Mouse (Mus musculus): ENCODE measurements around the gene Epn3. TPM values are rescaled to one million over a fixed set of nuclear protein-coding genes. Genes with fewer than 3 reads are reported as not detected.

The Epn3 gene
- polyA plus RNA-seq, 1 experiment from 2014 or later: 1.7 TPM

GRCm38 (mm10) chr11:94486001-94486400 is 13.8 kb downstream of the Epn3 start, which contains the start of gene Spata20:
Spata20 (minus strand) TSS chr11:94486179.
- Histone ChIP-seq H3K27ac (ENCODE audit: low read length) (no peak within 1 kb of the TSS), H3K9me3 (ENCODE audit: control insufficient read depth, low read length) (no peaks in the 10 kb centered on the region), H3K27me3 (replicated peaks; ENCODE audit: control insufficient read depth, insufficient read depth, low read length) (peaks cover 7% of the 10 kb centered on the region; the same call in 1 of the 2 replicates), H3K4me2 (ENCODE audit: low read depth, low read length) (peak within 1 kb of the TSS; percentile 47), H3K36me3 (ENCODE audit: control insufficient read depth, insufficient read depth, low read length) (no peaks in the 10 kb centered on the region), H3K4me1 (ENCODE audit: control insufficient read depth, insufficient read depth, low read length) (0 out of 2 replicates have a peak, but pooled peaks cover 4% of the 10 kb centered on the region), H3K4me3 (ENCODE audit: low read length) (peak within 1 kb of the TSS; percentile 27; the same call in 1 of the 2 replicates), H3K9ac (ENCODE audit: low read depth, low read length) (no peak within 1 kb of the TSS)
- peak; percentile 66; the same call in 1 of the 2 replicates for ATAC-seq
- 4% methylated on average over 24 of the region's 24 CpGs for WGBS

- H3K27ac ChIP-seq (ENCODE audit: low read length): no peak overlapping the region
- H3K27me3 ChIP-seq (replicated peaks; ENCODE audit: control insufficient read depth, insufficient read depth, low read length): peaks cover 7% of the 10 kb centered on the region; the same call in 1 of the 2 replicates
- WGBS: 72% methylated on average over 5 of the region's 5 CpGs
- no peak overlapping the region for H3K4me2 ChIP-seq (ENCODE audit: low read depth, low read length)
- no peaks in the 10 kb centered on the region for H3K4me1 ChIP-seq (ENCODE audit: control insufficient read depth, insufficient read depth, low read length)
- H3K4me3 ChIP-seq (ENCODE audit: low read length): no peak overlapping the region
- ATAC-seq: 0 out of 2 replicates have a peak, but pooled peaks have one; percentile 15
- no peaks in the 10 kb centered on the region for H3K36me3 ChIP-seq (ENCODE audit: control insufficient read depth, insufficient read depth, low read length)
- H3K9ac ChIP-seq (ENCODE audit: low read depth, low read length): no peak overlapping the region
- no peaks in the 10 kb centered on the region for H3K9me3 ChIP-seq (ENCODE audit: control insufficient read depth, low read length)
Observed at GRCm38 (mm10) chr11:94485223-94485622, 14.6 kb downstream of the Epn3 start.

- Histone ChIP-seq H3K27ac (ENCODE audit: low read length) (no peak overlapping the region), H3K4me3 (ENCODE audit: low read length) (no peak overlapping the region), H3K9ac (ENCODE audit: low read depth, low read length) (no peak overlapping the region), H3K9me3 (ENCODE audit: control insufficient read depth, low read length) (no peaks in the 10 kb centered on the region), H3K4me2 (ENCODE audit: low read depth, low read length) (no peak overlapping the region), H3K27me3 (replicated peaks; ENCODE audit: control insufficient read depth, insufficient read depth, low read length) (peaks cover 7% of the 10 kb centered on the region; the same call in 1 of the 2 replicates), H3K36me3 (ENCODE audit: control insufficient read depth, insufficient read depth, low read length) (no peaks in the 10 kb centered on the region), H3K4me1 (ENCODE audit: control insufficient read depth, insufficient read depth, low read length) (no peaks in the 10 kb centered on the region)
- 83% methylated on average over 9 of the region's 9 CpGs for WGBS
- no peak for ATAC-seq
Observed at GRCm38 (mm10) chr11:94484636-94485035, 15.1 kb downstream of the Epn3 start.

GRCm38 (mm10) chr11:94483921-94484320 is 15.9 kb downstream of the Epn3 start:
- ATAC-seq: no peak
- no peaks in the 10 kb centered on the region for H3K4me1 ChIP-seq (ENCODE audit: control insufficient read depth, insufficient read depth, low read length)
- 79% methylated on average over 14 of the region's 14 CpGs for WGBS
- no peak overlapping the region for H3K4me2 ChIP-seq (ENCODE audit: low read depth, low read length)
- no peak overlapping the region for H3K4me3 ChIP-seq (ENCODE audit: low read length)
- no peaks in the 10 kb centered on the region for H3K36me3 ChIP-seq (ENCODE audit: control insufficient read depth, insufficient read depth, low read length)
- H3K27me3 ChIP-seq (replicated peaks; ENCODE audit: control insufficient read depth, insufficient read depth, low read length): peaks cover 7% of the 10 kb centered on the region; the same call in 1 of the 2 replicates
- no peak overlapping the region for H3K27ac ChIP-seq (ENCODE audit: low read length)
- H3K9me3 ChIP-seq (ENCODE audit: control insufficient read depth, low read length): no peaks in the 10 kb centered on the region
- H3K9ac ChIP-seq (ENCODE audit: low read depth, low read length): no peak overlapping the region

- no peak for ATAC-seq
- Histone ChIP-seq H3K9me3 (ENCODE audit: control insufficient read depth, low read length) (no peaks in the 10 kb centered on the region), H3K27ac (ENCODE audit: low read length) (no peak overlapping the region), H3K9ac (ENCODE audit: low read depth, low read length) (no peak overlapping the region), H3K4me3 (ENCODE audit: low read length) (no peak overlapping the region), H3K27me3 (replicated peaks; ENCODE audit: control insufficient read depth, insufficient read depth, low read length) (peaks cover 7% of the 10 kb centered on the region; the same call in 1 of the 2 replicates), H3K4me2 (ENCODE audit: low read depth, low read length) (no peak overlapping the region), H3K4me1 (ENCODE audit: control insufficient read depth, insufficient read depth, low read length) (no peaks in the 10 kb centered on the region), H3K36me3 (ENCODE audit: control insufficient read depth, insufficient read depth, low read length) (no peaks in the 10 kb centered on the region)
- 79% methylated on average over 11 of the region's 11 CpGs for WGBS
Observed at GRCm38 (mm10) chr11:94483436-94483835, 16.3 kb downstream of the Epn3 start.

- Histone ChIP-seq H3K4me3 (ENCODE audit: low read length) (no peak overlapping the region), H3K4me1 (ENCODE audit: control insufficient read depth, insufficient read depth, low read length) (no peaks in the 10 kb centered on the region), H3K4me2 (ENCODE audit: low read depth, low read length) (no peak overlapping the region), H3K9ac (ENCODE audit: low read depth, low read length) (no peak overlapping the region), H3K36me3 (ENCODE audit: control insufficient read depth, insufficient read depth, low read length) (no peaks in the 10 kb centered on the region), H3K27me3 (replicated peaks; ENCODE audit: control insufficient read depth, insufficient read depth, low read length) (peaks cover 9% of the 10 kb centered on the region), H3K27ac (ENCODE audit: low read length) (no peak overlapping the region), H3K9me3 (ENCODE audit: control insufficient read depth, low read length) (no peaks in the 10 kb centered on the region)
- WGBS: 92% methylated on average over 11 of the region's 11 CpGs
- ATAC-seq: no peak
Observed at GRCm38 (mm10) chr11:94482738-94483137, 17.0 kb downstream of the Epn3 start.

- Histone ChIP-seq H3K36me3 (ENCODE audit: control insufficient read depth, insufficient read depth, low read length) (no peaks in the 10 kb centered on the region), H3K4me2 (ENCODE audit: low read depth, low read length) (no peak overlapping the region), H3K9me3 (ENCODE audit: control insufficient read depth, low read length) (no peaks in the 10 kb centered on the region), H3K4me1 (ENCODE audit: control insufficient read depth, insufficient read depth, low read length) (no peaks in the 10 kb centered on the region), H3K9ac (ENCODE audit: low read depth, low read length) (no peak overlapping the region), H3K27me3 (replicated peaks; ENCODE audit: control insufficient read depth, insufficient read depth, low read length) (peaks cover 11% of the 10 kb centered on the region), H3K4me3 (ENCODE audit: low read length) (no peak overlapping the region), H3K27ac (ENCODE audit: low read length) (no peak overlapping the region)
- ATAC-seq: no peak
- 93% methylated on average over 7 of the region's 7 CpGs for WGBS
Observed at GRCm38 (mm10) chr11:94481963-94482362, 17.8 kb downstream of the Epn3 start.

GRCm38 (mm10) chr11:94480382-94480781 is 19.4 kb downstream of the Epn3 start:
- H3K4me3 ChIP-seq (ENCODE audit: low read length): no peak overlapping the region
- ATAC-seq: no peak
- H3K9me3 ChIP-seq (ENCODE audit: control insufficient read depth, low read length): no peaks in the 10 kb centered on the region
- H3K27me3 ChIP-seq (replicated peaks; ENCODE audit: control insufficient read depth, insufficient read depth, low read length): peaks cover 16% of the 10 kb centered on the region
- H3K27ac ChIP-seq (ENCODE audit: low read length): no peak overlapping the region
- 82% methylated on average over 9 of the region's 9 CpGs for WGBS
- H3K4me1 ChIP-seq (ENCODE audit: control insufficient read depth, insufficient read depth, low read length): no peaks in the 10 kb centered on the region
- H3K4me2 ChIP-seq (ENCODE audit: low read depth, low read length): no peak overlapping the region
- H3K36me3 ChIP-seq (ENCODE audit: control insufficient read depth, insufficient read depth, low read length): no peaks in the 10 kb centered on the region
- H3K9ac ChIP-seq (ENCODE audit: low read depth, low read length): no peak overlapping the region

- ATAC-seq: no peak
- H3K27me3 ChIP-seq (replicated peaks; ENCODE audit: control insufficient read depth, insufficient read depth, low read length): peaks cover 25% of the 10 kb centered on the region
Observed at GRCm38 (mm10) chr11:94477651-94478050, 22.1 kb downstream of the Epn3 start.

GRCm38 (mm10) chr11:94475722-94476121 is 24.1 kb downstream of the Epn3 start:
- Histone ChIP-seq H3K4me3 (ENCODE audit: low read length) (no peak overlapping the region), H3K27me3 (replicated peaks; ENCODE audit: control insufficient read depth, insufficient read depth, low read length) (peaks cover 35% of the 10 kb centered on the region), H3K27ac (ENCODE audit: low read length) (no peak overlapping the region), H3K9me3 (ENCODE audit: control insufficient read depth, low read length) (no peaks in the 10 kb centered on the region), H3K4me2 (ENCODE audit: low read depth, low read length) (no peak overlapping the region), H3K9ac (ENCODE audit: low read depth, low read length) (no peak overlapping the region), H3K4me1 (ENCODE audit: control insufficient read depth, insufficient read depth, low read length) (peaks cover 22% of the 10 kb centered on the region), H3K36me3 (ENCODE audit: control insufficient read depth, insufficient read depth, low read length) (no peaks in the 10 kb centered on the region)
- no peak for ATAC-seq
- 26% methylated on average over 11 of the region's 11 CpGs for WGBS

More at GRCm38 (mm10) chr11:94477651-94478050, 22.1 kb downstream of the Epn3 start:
- Histone ChIP-seq H3K36me3 (ENCODE audit: control insufficient read depth, insufficient read depth, low read length) (no peaks in the 10 kb centered on the region), H3K27ac (ENCODE audit: low read length) (no peak overlapping the region), H3K4me1 (ENCODE audit: control insufficient read depth, insufficient read depth, low read length) (peaks cover 12% of the 10 kb centered on the region; the same call in 1 of the 2 replicates), H3K9me3 (ENCODE audit: control insufficient read depth, low read length) (no peaks in the 10 kb centered on the region), H3K4me3 (ENCODE audit: low read length) (no peak overlapping the region), H3K4me2 (ENCODE audit: low read depth, low read length) (no peak overlapping the region), H3K9ac (ENCODE audit: low read depth, low read length) (no peak overlapping the region)
- WGBS: 77% methylated on average over 6 of the region's 6 CpGs
